Mouse (Mus musculus): ENCODE results near the gene Slc12a8.
A peak's percentile ranks its signal among the peaks of the same experiment; 100 is the strongest.

The Slc12a8 gene

DNA sequence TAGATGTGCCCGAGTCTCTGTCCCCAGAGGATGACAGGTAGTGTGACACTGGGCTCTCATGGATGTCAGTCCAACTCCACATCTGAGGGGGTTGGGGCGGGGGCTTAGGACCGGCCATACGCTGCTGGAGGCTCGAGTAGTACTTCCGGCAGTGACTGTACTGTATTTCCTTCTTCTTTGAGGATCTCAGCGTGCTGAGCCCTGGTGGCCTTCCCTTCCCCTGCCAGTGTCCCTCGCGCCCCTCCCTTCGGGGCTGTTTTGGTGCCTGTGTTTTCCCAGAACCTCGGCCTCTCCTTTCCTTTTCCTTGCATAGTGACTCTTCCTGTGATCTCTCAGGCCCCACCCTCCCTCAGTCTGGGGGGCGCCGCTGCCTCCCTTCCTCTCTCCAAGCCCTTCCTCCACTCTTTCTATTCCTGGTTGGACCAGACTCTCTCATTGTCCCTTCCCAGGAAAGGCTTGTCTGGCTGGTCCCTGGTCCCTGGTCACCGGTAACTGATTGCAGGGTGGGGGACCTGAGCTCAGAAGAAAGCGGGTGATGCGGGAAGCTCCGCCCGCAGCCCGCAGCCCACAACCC is 66.8 kb downstream of the Slc12a8 start:
- no peak for DNase-seq (ENCODE audit: low read depth)

- no peak for DNase-seq (ENCODE audit: low read depth)
These were observed 67.4 kb downstream of the Slc12a8 start for GRCm38 (mm10) chr16:33584455-33585082.

DNA sequence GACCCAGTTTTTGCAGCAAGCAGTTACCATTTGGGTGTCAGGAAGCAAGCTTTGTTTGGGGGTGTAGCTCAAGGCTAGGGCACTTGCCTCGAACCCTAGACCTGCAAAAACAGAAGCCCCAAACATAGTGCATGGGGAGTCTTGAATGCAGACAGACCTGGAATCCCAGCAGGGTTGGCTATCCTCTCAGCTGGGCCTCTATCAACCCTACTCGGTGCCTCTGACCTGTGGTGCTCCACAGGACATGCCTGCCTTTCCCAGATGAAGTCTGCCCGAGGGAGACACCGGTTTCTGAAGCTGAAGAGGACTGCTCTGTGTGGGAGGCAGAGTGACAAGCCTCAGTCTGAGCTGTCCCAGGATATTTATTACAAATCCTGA is 67.9 kb downstream of the Slc12a8 start:
- no peak for DNase-seq (ENCODE audit: low read depth)

GRCm38 (mm10) chr16:33587283-33588127 is 70.4 kb downstream of the Slc12a8 start:
- no peak for DNase-seq (ENCODE audit: low read depth)

GRCm38 (mm10) chr16:33588845-33589244 is 71.7 kb downstream of the Slc12a8 start:
- no peak for DNase-seq (ENCODE audit: low read depth)

- no peak for DNase-seq (ENCODE audit: low read depth)
These were observed 73.3 kb downstream of the Slc12a8 start for GRCm38 (mm10) chr16:33590438-33590837.

DNA sequence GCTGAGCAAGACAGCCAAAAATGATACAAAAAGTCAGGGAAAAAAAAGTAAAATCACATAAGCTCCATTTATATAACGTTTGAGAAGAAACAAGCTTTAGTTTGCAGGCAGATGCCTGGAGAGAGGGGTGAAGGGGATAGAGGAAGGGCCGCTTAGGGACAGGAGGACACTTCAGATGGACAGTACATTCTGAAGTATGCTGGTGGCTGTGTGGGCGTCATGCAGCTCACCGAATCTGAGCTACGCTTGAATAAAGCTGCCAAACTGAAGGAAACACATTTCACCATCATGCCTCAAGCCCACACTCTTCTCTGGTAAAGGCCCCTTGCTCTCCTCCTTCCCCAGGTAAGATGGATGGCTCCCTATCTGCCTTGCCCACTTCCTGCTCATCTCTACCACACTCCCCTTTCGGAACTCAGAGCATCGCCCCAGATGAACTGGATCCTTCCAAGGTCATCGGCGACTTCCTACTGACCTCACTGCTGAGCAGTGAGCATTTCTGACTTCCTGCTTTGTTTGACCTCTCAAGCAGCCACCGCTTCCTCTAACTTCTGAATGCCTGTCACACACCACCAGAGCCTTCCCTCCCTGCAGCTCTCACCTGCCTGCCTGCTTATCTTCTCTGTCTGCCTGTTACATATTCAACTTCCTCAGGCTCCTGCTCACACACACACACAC is 74.4 kb downstream of the Slc12a8 start:
- peak; percentile 45 for DNase-seq (ENCODE audit: low read depth)

GRCm38 (mm10) chr16:33592286-33592685 is 75.2 kb downstream of the Slc12a8 start:
- no peak for DNase-seq (ENCODE audit: low read depth)

GRCm38 (mm10) chr16:33593467-33593866 is 76.3 kb downstream of the Slc12a8 start:
- no peak for DNase-seq (ENCODE audit: low read depth)

DNA sequence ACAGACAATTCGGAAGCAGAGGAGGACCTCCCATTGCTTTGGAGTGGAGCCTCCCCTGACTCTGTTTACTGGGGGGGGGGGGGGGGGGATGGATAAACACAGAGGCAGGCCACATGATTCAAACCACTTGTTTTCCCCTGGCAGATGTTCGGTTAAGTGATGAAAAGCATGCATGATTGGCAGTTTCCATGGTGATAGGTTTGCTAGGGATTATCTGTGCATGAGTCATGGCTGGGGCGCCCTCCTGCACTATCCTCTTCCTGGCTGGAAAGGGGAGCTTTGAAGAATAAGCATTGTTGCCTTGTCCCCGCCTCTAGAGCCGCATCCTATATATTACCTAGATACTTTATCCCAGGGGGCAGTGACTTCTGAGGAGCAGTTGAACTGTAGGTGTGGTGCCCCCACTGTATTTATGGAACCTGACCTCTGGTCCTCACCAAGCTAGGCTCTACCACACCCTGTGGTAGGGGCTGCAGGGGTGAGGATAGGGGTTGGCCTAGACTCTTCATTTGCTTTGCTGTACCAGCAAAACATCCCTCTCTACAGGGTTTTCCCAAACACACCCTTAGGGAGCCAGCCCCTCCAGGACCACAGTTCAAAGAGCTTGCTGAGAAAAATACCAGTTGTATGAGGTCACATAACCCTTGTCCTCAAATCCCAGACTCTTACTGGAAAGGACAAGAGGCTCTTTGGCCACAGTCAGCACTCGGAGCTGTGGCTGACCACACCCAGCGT is 77.1 kb downstream of the Slc12a8 start:
- DNase-seq (ENCODE audit: low read depth) = peak; percentile 15

DNA sequence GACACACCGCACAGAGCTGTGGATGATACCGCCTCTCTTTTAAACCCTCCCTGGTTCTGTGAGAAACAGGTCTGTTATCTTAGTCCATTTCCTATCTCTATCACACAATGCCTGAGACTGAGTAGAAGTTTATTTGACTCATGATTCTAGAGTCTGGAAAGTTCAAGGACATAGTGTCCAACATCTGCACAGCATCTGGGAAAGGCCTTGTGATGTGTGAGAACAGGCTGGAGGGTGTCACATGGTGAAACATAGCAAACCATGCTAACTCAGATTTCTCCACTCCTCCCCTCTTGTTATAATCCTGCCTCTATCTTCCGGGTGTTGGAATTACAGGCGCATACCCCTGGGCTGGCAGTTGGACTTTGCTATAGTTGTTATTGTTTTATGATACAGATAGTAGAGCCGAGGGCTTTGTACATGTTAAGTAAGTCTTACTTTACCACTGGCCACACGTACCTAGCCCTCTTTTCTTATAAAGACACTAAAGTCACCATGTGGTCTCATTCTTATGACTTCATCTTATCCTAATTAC is 78.2 kb downstream of the Slc12a8 start:
- no peak for DNase-seq (ENCODE audit: low read depth)

GRCm38 (mm10) chr16:33596213-33596612 is 79.1 kb downstream of the Slc12a8 start:
- DNase-seq (ENCODE audit: low read depth) = no peak

DNA sequence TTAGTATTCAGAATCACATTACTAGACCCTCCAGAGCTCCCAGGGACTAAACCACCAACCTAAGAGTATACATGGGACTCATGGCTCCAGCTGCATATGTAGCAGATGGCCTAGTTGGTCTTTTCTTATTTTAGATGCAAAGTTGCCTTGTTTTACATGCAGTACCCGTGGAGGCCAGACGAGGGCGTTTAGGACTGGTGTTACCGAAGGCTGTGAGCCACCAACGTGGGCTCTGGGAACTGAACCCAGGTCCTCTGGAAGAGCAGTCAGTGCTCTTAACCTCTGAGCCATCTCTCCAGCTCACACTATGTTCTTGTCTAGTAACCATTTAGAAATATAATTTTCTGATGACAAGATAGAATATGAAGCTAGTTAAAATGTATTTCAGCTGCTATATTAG is 83.1 kb downstream of the Slc12a8 start:
- DNase-seq (ENCODE audit: low read depth) = peak; percentile 53

- DNase-seq (ENCODE audit: low read depth) = no peak
These were observed 84.2 kb downstream of the Slc12a8 start for GRCm38 (mm10) chr16:33601299-33601698.

GRCm38 (mm10) chr16:33605647-33606596 is 88.8 kb downstream of the Slc12a8 start:
- DNase-seq (ENCODE audit: low read depth) = no peak

DNA sequence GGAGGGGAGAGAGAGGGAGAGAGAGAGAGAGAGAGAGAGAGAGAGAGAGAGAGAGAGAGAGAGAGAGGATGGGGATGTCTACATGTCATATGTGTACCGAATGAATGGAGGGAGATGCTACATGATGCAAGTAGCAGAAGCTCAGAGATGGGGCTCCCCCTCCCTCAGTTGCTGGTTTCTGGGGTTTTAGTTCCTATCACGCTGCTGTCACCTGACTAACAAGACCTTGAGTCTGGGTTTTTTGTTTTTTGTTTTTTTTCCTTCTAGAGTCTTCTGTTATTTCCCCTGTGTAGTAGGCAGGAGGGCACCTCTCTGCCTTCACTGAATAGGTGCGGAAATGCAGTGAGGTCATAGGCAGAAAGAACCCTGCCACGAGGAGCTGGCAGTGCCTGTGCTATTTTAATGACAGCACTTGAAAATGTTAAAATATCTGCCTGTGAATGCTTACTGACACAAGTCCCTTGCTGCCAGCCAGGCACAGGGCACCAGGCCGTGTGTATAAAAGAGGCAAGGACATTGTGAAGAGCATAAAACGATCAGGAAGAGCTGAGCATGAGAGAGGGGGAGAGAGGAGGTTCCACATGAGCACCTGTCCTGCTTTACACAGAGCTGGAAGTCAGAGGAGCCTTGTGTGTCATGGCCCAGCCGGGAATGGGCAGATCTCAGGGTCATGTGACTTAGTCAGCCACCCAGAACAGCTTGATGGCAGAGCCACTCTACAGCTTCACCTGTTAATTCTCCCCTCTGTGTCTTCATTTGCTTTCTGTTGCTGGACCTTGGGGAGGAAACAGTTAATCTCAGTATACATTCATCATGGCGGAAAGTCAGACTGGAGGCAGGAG is 89.8 kb downstream of the Slc12a8 start:
- DNase-seq (ENCODE audit: low read depth) = no peak

GRCm38 (mm10) chr16:33609554-33609953 is 92.4 kb downstream of the Slc12a8 start:
- DNase-seq (ENCODE audit: low read depth) = no peak

DNA sequence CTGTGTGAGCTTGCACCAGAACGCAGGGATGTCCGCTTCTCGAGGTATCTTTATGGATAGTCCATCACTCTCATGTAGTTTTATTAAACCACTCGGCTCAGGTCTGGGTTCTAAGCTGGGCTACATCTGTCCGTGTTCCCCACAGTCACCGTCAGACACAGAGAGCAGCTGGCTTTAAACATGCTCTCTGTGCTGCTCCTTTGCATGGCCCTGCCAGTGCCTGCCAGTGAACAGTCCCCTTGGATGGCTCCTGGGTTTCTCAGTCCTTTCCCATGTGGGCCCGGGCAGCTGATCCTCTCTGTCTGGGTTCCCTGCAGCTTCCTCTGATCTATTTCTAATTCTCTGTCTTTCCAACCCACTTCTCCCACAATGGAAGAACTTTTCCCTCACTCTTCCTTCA is 93.3 kb downstream of the Slc12a8 start:
- no peak for DNase-seq (ENCODE audit: low read depth)

DNA sequence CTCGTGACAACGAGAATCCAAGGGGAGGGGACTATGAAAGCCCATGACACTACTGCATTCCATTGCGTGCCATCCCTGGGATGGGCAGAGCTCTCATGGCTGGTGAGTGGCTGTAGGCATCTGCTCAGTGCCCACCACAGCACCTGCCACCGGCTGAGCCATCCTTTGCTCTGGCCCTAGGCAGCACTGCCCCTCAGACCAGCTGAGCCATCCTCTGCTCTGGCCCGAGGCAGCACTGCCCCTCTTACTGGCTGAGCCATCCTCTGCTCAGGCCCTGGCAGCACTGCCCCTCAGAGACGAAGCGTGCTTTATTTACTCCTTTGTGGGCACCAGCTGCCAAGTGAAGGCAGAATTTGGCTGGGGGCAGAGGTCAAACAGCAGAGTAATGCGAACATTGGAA is 94.2 kb downstream of the Slc12a8 start:
- no peak for DNase-seq (ENCODE audit: low read depth)

All from 416B (cell line).